Mouse (Mus musculus) adrenal gland, adult 2 months (tissue): ENCODE data around the gene Cntf. TPM values are rescaled to one million over a fixed set of nuclear protein-coding genes. Genes with fewer than 3 reads are reported as not detected.
A peak's percentile ranks its signal among the peaks of the same experiment; 100 is the strongest.
"Not testable (repeated sequence)": the region's sequence is repeated elsewhere in the genome, so short reads cannot be mapped to it uniquely, and the experiment has no call there.

ENCODE experiments used
- DNase-seq: peaks from one replicate; pipeline ENCODE4 v3.0.0; 2021
- polyA plus RNA-seq: library from polyadenylated mRNA; depleted of rRNA; stranded (reverse); fragments of >200 nt; gene quantifications from 2 replicates; pipeline ENCODE4 v1.2.3, GENCODE M21; 2012; rRNA removed
- total RNA-seq, 2 experiments: library from RNA; stranded (reverse); gene quantifications; 2 replicates each; pipeline ENCODE4 v1.2.3; 2021

Cntf gene
- total and polyA plus RNA-seq, 3 experiments: 2.4 to 2.6 TPM; not detected in 1

GRCm38 (mm10) chr19:12762212-12763130, 3.0 kb downstream of the Cntf start:
- no peak for DNase-seq

- peak; percentile 78 for DNase-seq
Measured at GRCm38 (mm10) chr19:12759656-12760055, 5.8 kb downstream of the Cntf start.

GRCm38 (mm10) chr19:12758936-12759478, 6.4 kb downstream of the Cntf start:
- DNase-seq: no peak

GRCm38 (mm10) chr19:12756286-12756685, 9.1 kb downstream of the Cntf start:
- no peak for DNase-seq

GRCm38 (mm10) chr19:12731950-12732349, 33.5 kb downstream of the Cntf start:
- no peak for DNase-seq

GRCm38 (mm10) chr19:12731036-12731435, 34.4 kb downstream of the Cntf start:
- no peak for DNase-seq

GRCm38 (mm10) chr19:12725851-12726250, 39.6 kb downstream of the Cntf start:
- peak; percentile 18 for DNase-seq

- DNase-seq: peak; percentile 58
Measured at GRCm38 (mm10) chr19:12722308-12722707, 43.1 kb downstream of the Cntf start.

- not testable (repeated sequence) for DNase-seq
Measured at GRCm38 (mm10) chr19:12721596-12721995, 43.8 kb downstream of the Cntf start.

GRCm38 (mm10) chr19:12720919-12721318, 44.5 kb downstream of the Cntf start:
- not testable (repeated sequence) for DNase-seq

- no peak for DNase-seq
Measured at GRCm38 (mm10) chr19:12720463-12720862, 45.0 kb downstream of the Cntf start.

- no peak for DNase-seq
Measured at GRCm38 (mm10) chr19:12719189-12719588, 46.2 kb downstream of the Cntf start.

Other genes starting within 250 kb of the Cntf start
- 1 to 10 TPM; 3.8 to 4.4 TPM for gene Fam111a, start 219.9 kb downstream of the Cntf start, total RNA-seq
- gene Fam111a, start 219.9 kb downstream of the Cntf start, polyA plus RNA-seq: 0.09 and 0.18 TPM in 2 replicates
- under 1 TPM; 0.17 to 0.40 TPM for gene Gm4952, start 165.7 kb downstream of the Cntf start, total RNA-seq
- not detected in 2 replicates for gene Gm4952, start 165.7 kb downstream of the Cntf start, polyA plus RNA-seq
- under 1 TPM in 1 of 2 experiments, not detected in 1; 0.86 TPM for gene Glyat, start 132.3 kb downstream of the Cntf start, total RNA-seq
- not detected in 2 replicates for gene Glyat, start 132.3 kb downstream of the Cntf start, polyA plus RNA-seq
- not detected for gene Olfr1442, start 95.2 kb downstream of the Cntf start, total RNA-seq
- not detected in 2 replicates for gene Olfr1442, start 95.2 kb downstream of the Cntf start, polyA plus RNA-seq
- gene Olfr1443, start 87.5 kb downstream of the Cntf start, total RNA-seq: not detected
- not detected in 2 replicates for gene Olfr1443, start 87.5 kb downstream of the Cntf start, polyA plus RNA-seq
- gene Keg1, start 69.8 kb downstream of the Cntf start, total RNA-seq: under 1 TPM; 0.23 to 0.45 TPM
- not detected in 2 replicates for gene Keg1, start 69.8 kb downstream of the Cntf start, polyA plus RNA-seq
- 10 to 100 TPM; 75.0 to 81.0 TPM for gene Zfp91, start 30.5 kb upstream of the Cntf start, total RNA-seq
- 11.5 and 13.2 TPM in 2 replicates for gene Zfp91, start 30.5 kb upstream of the Cntf start, polyA plus RNA-seq
- 1 to 10 TPM; 2.2 to 2.6 TPM for gene Lpxn, start 30.6 kb upstream of the Cntf start, total RNA-seq
- 1.3 and 1.9 TPM in 2 replicates for gene Lpxn, start 30.6 kb upstream of the Cntf start, polyA plus RNA-seq
- not detected for gene Gm5244, start 81.0 kb upstream of the Cntf start, total RNA-seq
- gene Gm5244, start 81.0 kb upstream of the Cntf start, polyA plus RNA-seq: not detected in 2 replicates
- not detected for gene Olfr1444, start 91.7 kb upstream of the Cntf start, total RNA-seq
- not detected in 2 replicates for gene Olfr1444, start 91.7 kb upstream of the Cntf start, polyA plus RNA-seq
- not detected for gene Olfr1445, start 118.2 kb upstream of the Cntf start, total RNA-seq
- not detected in 2 replicates for gene Olfr1445, start 118.2 kb upstream of the Cntf start, polyA plus RNA-seq
- gene Olfr1446, start 127.9 kb upstream of the Cntf start, total RNA-seq: not detected
- gene Olfr1446, start 127.9 kb upstream of the Cntf start, polyA plus RNA-seq: not detected in 2 replicates
- gene Olfr1447, start 138.1 kb upstream of the Cntf start, total RNA-seq: not detected
- not detected in 2 replicates for gene Olfr1447, start 138.1 kb upstream of the Cntf start, polyA plus RNA-seq
- not detected for gene Olfr1448, start 158.8 kb upstream of the Cntf start, total RNA-seq
- gene Olfr1448, start 158.8 kb upstream of the Cntf start, polyA plus RNA-seq: not detected in 2 replicates
- gene Olfr1449, start 165.2 kb upstream of the Cntf start, total RNA-seq: not detected
- gene Olfr1449, start 165.2 kb upstream of the Cntf start, polyA plus RNA-seq: not detected in 2 replicates
- not detected for gene Olfr1450, start 184.6 kb upstream of the Cntf start, total RNA-seq
- not detected in 2 replicates for gene Olfr1450, start 184.6 kb upstream of the Cntf start, polyA plus RNA-seq
- gene Olfr1451, start 229.4 kb upstream of the Cntf start, total RNA-seq: not detected
- not detected in 2 replicates for gene Olfr1451, start 229.4 kb upstream of the Cntf start, polyA plus RNA-seq